Mouse (Mus musculus) brain, adult 2 months (tissue): Measurements from ENCODE around the gene Alpk1.
A peak's percentile ranks its signal among the peaks of the same experiment; 100 is the strongest.

Source experiments
- DNase-seq: peaks from one replicate; pipeline ENCODE4 v3.0.0; 2011; ENCODE audit warnings: low read depth, low spot score

Gene Alpk1

DNA sequence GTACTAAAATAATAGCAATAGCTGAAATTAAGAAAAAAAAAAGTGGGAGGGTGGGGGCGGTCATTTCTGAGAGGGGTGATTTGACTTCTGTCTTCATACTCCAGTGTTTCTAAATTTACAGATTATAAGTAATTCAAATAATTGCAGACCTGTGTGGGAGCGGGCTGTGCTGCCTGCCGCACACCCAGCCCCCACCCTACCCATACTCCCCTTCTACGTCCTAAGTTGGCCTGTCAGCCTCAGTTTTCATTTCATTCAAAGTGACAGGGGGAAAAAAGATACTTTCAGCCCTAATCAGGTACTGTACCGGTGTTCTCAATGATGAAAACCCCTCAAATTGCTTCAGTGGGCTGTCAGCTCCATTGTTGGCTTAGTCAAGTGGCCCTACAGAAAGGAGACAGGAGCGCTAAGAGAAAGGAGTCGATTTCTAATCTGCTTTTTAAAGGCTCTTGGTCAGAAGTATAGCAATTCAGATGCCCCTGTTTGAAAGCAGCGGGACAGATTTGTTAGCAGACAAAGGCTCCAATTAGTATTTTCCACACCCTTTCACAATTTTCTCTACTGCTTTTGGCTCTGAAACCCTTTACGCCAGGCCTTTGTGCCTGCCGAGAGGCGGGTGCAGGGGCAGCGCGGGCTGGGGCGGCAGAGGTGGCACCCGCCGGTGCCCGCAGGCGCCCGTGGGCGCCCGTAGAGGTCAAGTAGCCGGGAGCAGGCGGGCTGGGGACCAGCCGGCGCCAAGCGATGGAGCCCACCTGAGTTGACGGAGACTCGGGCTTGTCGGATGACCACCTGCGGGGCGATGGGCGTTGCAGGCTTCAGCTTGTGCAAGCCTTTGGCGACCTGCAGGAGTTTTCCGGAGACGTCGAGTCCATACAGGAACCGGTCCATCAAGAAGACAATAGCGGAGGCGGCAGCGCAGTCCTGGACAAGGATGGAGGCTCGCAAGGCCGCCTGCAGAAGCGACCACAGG is 85.2 kb downstream of the Alpk1 start:
- no peak for DNase-seq

DNA sequence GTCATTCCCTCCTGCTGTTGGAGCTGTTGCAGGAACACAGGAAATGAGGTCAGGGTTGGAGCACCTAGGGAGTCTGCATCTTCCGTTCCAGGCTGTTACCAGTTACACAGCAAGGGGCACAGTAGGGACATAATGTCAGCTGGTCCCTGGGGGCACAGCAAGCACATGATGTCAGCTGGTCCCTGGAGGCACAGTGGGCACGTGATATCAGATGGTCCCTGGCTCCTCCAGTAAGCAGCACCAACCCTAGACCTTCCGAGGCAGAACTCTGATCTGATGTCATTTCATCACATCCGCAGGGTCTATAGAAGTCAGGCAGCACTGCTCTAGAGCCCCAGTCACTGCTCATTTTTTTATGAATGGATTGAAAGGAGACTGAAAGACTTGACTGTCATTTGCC is 89.1 kb downstream of the Alpk1 start:
- no peak for DNase-seq

DNA sequence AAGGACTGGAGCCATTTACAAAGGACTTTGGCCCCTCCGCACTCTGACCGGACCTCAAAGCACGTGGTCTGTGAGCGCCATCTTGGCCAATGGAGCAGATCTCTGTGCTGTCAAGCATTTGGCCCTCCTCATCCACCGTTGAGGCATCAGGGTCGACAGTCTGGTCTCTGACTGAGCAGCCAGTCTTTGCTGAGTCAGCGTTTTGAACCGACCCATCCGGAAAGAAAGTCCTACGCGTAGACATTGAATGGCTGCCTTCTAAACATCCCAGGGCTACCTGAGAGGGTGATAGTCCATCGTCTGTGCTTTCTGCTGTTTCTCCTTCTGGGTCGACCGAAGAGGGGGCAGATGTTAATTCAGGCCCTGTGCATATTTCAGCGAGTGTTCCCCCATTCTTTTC is 100.6 kb downstream of the Alpk1 start:
- DNase-seq = no peak

DNA sequence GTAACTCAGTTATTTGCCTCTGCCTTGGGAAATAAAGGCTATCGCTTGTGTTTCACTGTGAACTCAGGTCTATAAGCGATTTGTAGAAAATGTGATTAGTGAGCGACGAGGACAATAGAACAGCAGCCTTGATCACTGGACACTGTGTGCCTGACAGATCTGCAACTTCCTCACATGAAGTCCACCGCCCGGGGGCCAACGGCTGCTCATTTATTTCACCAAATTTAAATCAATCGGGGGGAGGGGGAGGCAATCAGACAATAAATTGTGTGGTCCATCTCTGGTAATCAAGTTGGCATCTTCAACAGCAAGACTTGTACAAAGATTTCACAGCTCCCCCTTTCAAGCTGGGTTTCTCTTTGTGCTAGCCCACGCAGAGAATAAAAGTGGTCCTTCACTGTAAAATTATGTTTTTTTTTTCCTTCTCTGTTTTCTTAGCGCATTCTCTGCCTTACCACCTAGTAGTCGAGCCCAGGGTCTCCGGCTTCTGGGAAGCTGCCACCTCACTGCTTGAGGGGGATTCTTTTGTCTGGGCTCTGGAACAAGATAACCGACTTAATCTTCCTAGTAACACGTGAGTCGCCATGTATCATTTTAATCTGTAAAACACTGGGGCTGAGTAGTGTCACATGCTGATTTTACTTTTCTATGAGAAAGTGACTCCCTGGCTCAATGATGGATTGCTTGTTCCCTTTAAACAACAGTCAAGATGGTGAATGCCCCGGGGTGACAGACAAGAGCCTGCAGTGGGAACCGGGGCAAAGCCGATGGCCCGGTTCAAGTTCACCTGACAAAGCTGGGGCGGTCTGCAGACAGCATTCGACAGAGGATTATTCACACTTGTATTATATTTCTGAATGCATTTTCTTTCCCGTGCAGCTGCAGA is 118.4 kb downstream of the Alpk1 start:
- peak; percentile 4 for DNase-seq

DNA sequence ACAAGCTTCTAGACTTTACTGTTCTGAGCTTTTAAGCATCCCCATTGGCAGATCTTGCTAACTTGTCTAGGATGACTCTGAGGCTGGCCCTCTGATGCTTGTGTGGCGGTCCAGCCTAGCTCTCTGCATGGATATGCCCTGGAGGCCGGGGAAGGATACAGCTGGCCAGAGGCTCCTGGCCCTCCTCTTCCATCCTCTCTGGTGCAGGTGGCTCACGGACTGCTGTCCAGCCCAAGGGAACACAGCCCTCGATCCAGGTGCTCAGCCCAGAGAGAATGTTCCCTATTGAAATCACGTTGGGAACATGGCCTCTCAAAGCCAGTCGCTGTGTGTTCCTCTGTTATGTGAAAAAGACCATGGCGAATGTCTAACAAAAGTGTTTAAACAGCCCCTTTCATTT is 119.6 kb downstream of the Alpk1 start:
- DNase-seq = no peak

DNA sequence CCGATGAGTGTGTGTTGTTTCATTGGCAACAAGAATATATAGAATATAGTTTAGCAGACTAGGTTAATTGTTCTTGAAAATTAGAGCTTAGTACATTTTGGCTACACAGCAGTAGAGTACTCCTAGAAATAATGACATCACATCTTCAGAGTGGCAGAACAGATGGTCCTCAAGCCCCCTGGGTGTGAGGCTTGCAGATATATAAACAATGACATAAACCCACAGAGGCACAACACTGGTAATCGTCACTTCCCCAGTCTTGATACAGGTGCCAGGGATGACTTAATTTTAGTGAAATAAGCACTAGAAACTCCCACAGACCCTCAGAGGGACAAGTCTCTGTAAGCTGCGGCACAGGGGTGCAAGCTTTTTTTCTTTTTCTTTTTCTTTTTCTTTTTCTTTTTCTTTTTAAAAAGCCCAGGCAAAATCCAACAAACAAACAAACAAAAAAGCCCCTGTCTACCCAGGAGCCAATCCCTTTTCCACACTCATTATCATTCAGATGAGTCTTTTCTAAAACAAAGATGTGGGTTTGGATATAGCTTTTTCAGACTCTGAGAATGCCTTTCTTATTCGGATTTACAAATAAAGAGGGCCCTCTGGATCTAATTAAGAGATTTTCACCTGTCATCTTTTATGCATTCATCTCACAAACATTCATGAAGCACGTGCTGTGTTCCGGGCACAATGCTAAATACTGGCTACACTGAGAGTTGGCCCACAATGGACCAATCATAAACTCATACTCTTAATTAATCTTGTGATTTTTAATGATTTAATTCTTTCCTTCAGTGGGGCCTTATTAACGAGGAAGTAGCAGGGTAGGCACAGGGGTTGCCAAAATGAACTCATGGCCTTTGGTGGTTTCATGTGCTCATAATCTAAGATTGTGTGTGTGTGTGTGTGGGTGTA is 128.3 kb downstream of the Alpk1 start:
- DNase-seq = no peak

DNA sequence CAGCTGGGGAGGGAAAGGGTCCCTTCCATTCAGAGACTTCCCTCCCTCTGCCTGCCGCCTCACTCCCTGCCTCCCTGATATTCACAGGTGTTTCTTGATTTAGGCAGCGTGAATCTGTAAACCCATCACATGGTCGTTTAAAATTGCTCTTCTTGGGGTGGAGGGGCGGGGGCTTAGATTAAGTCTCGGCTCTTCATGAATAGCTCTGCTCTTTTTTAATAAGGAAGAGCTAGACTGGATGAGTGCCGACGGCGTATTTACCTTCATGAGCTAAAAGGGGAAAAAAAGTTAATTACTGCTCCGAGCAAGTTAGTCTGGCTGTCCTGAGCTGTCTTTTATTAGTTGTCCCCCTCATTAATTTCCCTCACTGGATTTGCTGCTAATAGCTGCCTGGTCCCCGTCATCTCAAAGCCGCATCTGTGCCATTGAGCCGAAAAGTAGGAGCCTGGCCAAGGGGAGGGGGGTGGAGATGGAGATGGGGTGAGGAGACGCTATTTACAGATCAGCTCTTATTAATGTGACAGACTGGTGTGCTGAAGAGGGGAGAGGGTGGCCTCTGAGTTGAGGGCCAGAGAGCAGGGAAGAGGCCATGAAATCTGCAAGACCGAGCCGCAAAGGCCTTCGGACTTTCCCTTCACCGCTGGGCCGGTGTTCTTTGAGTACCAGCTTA is 134.0 kb downstream of the Alpk1 start:
- DNase-seq = no peak

DNA sequence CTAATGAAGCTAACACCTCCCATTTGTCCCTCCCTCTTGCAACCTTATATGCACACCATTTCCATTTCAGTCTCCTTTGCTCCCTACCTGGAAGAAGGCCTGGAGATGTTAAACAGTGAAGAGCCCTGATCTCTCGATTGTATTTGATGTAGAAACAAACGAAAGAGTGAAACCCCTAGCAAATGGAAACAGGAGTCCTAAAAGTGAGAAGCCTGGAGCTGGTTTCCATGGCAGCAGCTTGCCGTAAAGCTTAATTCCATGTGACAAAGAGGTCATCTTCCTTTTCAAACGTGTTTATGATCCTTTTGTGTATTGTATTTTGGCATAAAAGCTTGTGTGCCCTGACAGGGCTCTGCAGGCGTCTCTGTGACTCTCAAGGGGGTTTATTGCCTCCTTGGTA is 138.1 kb downstream of the Alpk1 start:
- DNase-seq = no peak

DNA sequence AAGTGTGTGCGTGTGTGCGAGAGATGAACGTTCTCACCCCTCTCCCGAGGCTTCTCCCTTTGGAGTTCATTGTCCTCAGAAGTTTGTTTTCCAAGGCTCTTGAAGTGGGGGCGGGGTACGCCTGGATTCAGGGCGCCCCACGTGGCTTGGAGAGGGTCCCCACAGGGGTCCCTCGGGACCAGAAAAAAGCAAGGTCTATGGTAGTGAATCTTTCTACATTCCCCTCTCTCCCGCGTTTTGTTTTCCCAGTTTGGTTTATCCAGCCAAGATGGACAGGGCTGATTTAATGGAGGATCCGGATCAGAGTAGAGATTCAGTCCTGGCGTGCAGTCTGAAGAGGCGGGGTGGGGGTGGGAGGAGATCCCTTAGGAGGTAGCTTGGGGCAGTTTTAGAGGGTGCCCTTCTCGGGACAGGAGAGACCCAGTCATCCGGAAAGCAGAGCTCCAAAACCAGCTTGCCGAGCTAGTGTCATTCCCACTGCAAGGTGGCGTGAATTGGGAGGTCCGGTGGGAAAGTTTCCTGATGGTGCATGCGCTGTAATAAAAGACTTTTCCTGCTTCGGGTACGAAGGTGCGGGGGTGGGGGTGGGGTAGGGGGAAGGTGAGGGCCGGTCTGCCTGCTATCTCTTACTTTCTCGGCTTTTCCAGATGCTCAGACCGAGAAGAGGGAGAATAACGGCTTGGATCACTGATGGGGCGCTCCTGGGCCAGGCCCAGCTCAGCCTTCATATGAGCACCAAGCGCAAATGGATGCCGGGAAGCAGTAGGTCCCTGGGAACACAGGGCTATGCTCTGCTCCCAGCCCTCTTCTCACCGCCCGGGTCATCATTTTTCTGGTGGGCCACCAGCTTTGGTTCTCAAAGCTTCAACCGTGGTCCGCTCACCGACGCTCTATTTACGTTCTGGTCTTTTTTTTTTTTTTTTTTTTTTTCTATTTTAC is 139.3 kb downstream of the Alpk1 start:
- no peak for DNase-seq

DNA sequence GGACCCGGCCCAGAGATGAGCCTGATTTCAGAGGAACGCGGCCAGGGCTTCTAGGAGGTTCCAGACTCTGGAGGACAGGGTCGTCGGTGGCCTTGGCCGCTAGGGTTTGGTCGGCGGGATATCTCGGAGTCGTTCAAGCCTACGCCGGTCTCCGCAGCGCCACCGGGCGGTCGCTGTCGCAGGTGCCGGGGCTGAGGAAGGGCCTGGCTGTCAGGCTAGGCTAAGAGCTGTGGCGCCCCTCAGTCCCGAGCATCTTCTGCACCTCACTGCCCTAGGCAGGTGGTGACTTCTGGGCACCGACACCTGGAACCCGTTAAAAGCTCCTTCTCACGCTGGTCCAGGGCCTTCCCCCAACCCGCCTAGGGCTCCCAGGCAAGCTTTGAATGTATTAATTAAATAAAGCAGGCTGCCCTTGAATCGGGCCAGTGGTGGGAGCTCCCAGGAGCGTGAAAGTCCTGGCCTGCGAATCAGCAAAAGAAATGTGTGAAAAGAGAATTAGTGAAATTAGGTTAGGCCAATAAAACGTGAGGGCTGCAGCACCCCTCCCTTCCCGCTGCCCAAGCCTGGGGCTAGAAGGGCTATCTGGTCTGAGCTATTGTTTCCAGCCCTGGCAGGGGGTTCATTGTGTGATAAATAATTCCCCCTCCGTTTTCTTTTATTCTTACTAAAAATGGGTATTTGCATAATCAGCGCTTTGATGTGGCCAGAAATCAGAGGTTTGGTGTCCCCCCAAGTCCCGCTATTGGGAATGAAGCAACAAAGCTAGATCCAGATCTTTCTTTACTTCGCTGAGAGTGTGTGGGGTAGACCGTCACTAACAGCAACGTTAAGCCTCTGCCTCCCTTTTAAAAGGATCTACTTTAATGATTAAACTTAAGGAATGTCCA is 140.2 kb downstream of the Alpk1 start:
- DNase-seq = no peak

DNA sequence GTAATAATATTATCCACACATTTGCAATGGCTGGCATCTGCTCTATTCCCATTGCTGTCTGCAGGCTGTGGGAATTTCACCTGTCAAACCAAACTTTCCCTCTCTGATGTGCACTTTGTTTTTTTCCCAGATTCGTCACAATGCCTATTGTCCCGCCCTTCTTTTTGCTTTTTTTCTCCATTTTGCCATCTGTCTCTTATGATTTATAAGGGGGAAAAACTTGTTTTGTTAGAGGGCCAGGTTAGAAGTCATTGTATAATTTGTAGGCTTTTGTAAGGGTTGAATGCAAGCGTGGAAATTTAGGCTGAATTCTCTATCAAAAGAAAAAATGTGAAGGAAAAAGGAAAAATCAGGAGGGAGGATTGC is 145.4 kb downstream of the Alpk1 start:
- DNase-seq = no peak

DNA sequence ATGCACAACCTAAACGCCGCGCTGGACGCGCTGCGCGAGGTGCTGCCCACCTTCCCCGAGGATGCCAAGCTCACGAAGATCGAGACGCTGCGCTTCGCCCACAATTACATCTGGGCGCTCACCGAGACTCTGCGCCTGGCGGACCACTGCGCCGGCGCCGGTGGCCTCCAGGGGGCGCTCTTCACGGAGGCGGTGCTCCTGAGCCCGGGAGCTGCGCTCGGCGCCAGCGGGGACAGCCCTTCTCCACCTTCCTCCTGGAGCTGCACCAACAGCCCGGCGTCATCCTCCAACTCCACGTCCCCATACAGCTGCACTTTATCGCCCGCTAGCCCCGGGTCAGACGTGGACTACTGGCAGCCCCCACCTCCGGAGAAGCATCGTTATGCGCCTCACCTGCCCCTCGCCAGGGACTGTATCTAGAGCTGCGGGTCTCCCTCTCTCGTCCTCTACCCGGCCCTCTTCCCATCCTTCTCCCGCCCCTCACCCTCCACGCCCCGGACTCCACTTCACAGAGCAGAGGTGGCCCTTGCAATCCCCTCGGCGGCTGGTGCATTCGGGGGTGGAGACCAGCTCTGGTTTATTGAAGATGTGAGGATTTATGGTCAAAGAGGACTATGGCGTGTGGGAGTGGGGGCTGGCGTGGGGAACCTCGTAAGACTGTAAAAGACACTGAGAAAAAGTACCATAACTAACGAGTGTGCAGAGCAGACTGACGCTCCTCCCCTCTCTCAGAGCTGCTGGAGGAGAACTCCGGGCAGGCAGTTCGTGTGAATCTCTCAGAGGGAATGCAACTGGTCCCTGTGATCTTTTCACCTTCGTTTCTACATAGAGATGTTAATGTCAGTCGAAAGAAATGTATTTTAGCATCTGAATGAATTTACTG is 146.0 kb downstream of the Alpk1 start:
- DNase-seq = peak; percentile 68

DNA sequence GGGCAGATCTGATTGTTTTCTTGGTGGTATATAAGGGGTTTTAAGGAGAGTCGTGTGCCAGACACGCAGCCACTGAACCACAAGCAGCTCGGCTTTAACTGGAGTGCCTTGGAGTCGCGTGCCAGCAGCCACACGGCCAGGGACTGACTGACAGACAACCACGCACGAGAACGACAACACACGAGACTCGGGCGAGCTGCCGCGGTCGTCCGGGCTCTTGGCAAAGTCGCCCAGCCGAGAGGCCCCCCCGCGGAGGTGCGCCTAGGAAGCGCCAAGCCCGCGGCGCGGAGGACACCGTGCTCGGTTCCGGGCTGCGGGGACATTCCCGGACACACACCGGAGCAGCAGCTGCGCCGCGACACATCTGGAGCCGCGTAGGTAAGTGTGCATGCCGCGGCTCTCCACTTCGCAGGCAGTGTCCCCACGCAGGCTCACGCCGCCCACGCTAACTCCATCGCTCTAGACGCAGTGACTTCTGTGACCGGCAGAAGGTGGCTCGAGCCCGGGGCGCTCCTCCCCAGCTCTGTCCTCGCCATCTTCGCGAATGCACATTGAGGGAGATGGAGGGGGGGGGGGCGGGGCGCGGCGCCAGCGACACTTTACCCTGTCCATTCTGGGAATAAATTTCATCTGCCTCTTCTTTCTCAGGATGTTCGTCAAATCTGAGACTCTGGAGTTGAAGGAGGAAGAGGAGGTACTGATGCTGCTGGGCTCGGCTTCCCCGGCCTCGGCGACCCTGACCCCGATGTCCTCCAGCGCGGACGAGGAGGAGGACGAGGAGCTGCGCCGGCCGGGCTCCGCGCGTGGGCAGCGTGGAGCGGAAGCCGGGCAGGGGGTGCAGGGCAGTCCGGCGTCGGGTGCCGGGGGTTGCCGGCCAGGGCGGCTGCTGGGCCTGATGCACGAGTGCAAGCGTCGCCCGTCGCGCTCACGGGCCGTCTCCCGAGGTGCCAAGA is 147.0 kb downstream of the Alpk1 start, which contains the start of gene Neurog2:
Gene Neurog2 (plus strand): TSS at position 56 of the 953 bp plus-strand sequence.
- peak; percentile 15 for DNase-seq

DNA sequence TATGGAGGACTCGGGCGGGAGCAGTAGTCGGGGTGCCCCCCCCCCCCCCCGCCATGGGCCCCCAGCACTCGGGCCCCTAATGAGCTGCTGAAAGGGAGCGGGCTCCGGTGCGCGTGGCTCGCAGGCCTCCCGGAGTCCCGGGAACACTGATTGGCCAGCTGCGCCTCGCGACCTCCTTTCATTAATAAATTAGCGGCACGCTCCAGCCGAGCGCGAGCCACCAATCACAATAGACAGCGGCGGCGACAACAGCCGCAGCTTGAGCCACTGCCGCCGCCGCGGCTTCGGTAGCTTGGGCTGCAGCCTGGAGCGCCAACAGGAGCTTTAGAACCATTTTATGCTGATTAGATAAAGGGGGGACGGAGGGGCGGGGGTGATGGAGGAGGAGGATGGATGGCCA is 147.8 kb downstream of the Alpk1 start:
- peak; percentile 18 for DNase-seq

DNA sequence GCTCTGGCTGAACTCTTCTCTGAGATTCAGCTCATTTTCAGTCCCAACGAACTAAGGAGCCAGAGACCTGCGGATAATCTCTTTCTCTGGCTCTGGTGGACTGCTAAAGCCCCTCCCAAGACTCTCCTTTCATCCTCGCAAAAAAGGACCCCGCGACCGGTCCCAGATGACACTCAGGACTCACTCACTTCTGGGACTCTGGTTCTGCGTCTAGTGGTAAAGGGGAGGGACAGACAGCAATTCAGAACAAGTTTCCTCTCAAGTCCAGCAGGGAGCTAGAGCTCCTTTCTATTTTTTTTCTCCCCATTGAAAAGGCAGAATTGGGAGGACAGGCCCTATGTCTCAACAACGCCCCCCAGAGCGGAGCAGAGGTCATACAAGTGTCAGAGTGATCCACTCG is 148.7 kb downstream of the Alpk1 start:
- no peak for DNase-seq

DNA sequence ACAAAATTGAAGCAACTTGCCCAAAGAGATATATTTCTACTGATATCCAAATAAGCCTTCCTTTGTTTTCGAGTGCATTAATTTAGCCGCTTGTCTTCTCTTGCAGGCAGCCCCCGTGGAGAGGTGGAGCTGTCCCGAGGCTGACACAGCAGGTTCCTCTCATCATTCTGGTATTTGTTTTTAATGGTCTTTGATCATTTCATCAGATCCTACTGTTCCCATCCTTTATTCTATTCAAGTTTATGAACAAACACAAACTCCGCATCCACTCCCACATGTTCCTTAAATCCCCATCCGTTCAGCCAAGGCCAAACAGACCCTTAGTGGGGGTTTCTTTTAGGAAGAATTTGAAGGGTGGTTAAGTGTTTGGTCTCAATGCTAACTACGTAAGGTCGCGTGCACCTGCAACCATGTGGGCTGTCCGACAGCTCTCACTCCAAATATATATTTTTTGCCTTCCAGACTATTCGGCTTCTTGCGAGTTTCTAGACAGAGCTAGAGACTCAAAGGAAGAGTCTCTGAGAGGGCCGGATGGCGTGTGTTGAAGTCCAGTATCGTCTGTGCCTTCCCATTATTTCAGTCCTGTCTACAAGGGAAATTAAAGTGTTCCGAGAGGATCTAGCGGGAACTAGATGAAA is 149.5 kb downstream of the Alpk1 start:
- no peak for DNase-seq
